Mouse (Mus musculus) heart, embryonic 12.5 days (tissue): ENCODE results near the gene Rab31. TPM values are rescaled to one million over a fixed set of nuclear protein-coding genes. Genes with fewer than 3 reads are reported as not detected.
"Not testable (repeated sequence)": the region's sequence is repeated elsewhere in the genome, so short reads cannot be mapped to it uniquely, and the experiment has no call there.

ENCODE experiments used
- ATAC-seq: fragments of 200-750 bp; cut with Nextera tagmentation; 2 replicates; pipeline ENCODE4 v1.8.0; 2017; ENCODE audit warnings: moderate TSS enrichment, moderate library complexity; ENCODE audit not compliant: insufficient number of reproducible peaks, low FRiP score
- H3K27ac ChIP-seq: fragments of 300-500 bp; sonication (generic); 2 replicates; pipeline ENCODE4 v1.5.1; 2016; ENCODE audit warnings: mild to moderate bottlenecking, moderate library complexity; ENCODE audit not compliant: poor library complexity, severe bottlenecking
- H3K27me3 ChIP-seq: fragments of 300-500 bp; sonication (generic); replicated peaks from 2 replicates; pipeline ENCODE4 v1.6.1; 2016; ENCODE audit warnings: mild to moderate bottlenecking, moderate library complexity
- H3K36me3 ChIP-seq: fragments of 300-500 bp; sonication (generic); 2 replicates; pipeline ENCODE4 v1.6.1; 2016; ENCODE audit warnings: mild to moderate bottlenecking, moderate library complexity
- H3K4me1 ChIP-seq: fragments of 300-500 bp; sonication (generic); replicated peaks from 2 replicates; pipeline ENCODE4 v1.6.1; 2016; ENCODE audit warnings: mild to moderate bottlenecking
- H3K4me2 ChIP-seq: fragments of 300-500 bp; sonication (generic); 2 replicates; pipeline ENCODE4 v1.6.1; 2016; ENCODE audit warnings: mild to moderate bottlenecking, moderate library complexity
- H3K4me3 ChIP-seq: fragments of 300-500 bp; sonication (generic); 2 replicates; pipeline ENCODE4 v1.5.1; 2016; ENCODE audit warnings: mild to moderate bottlenecking
- H3K9ac ChIP-seq: fragments of 300-500 bp; sonication (generic); 2 replicates; pipeline ENCODE4 v1.6.1; 2016; ENCODE audit warnings: mild to moderate bottlenecking, moderate library complexity
- H3K9me3 ChIP-seq: fragments of 300-500 bp; sonication (generic); replicated peaks from 2 replicates; pipeline ENCODE4 v1.6.1; 2016; ENCODE audit warnings: mild to moderate bottlenecking, moderate library complexity
- WGBS: fragments of 180-500 bp; shearing (Covaris S2); methylation state at CpG from one replicate; pipeline ENCODE4 v1.1.7; 2016; 5-methylcytosine and 5-hydroxymethylcytosine counted together
- polyA plus RNA-seq: library from polyadenylated mRNA; unstranded; fragments of >200 nt; fragmentation: Nextera tagmentation; extraction: Ambion mirVana; gene quantifications from 2 replicates; pipeline ENCODE4 v1.2.1, GENCODE M21; 2016

Gene Rab31
- polyA plus RNA-seq, 1 experiment from 2014 or later, result 31.2 TPM

- Histone ChIP-seq H3K4me3 (no peak overlapping the region), H3K9me3 (no peaks in the 10 kb centered on the region), H3K4me1 (peaks cover 11% of the 10 kb centered on the region), H3K4me2 (no peak overlapping the region), H3K9ac (no peak overlapping the region), H3K27me3 (no peaks in the 10 kb centered on the region), H3K36me3 (no peaks in the 10 kb centered on the region), H3K27ac (no peak overlapping the region)
- WGBS, result 78% methylated on average over 5 of the region's 5 CpGs
- no peak for ATAC-seq
Observed at GRCm38 (mm10) chr17:65642578-65642991, 130.0 kb downstream of the Rab31 start.

GRCm38 (mm10) chr17:65641734-65642218, 130.8 kb downstream of the Rab31 start, which contains the start of gene Txndc2:
Txndc2 (minus strand) TSS chr17:65642168.
- ATAC-seq, result no peak
- WGBS, result 78% methylated on average over 11 of the region's 11 CpGs
- no peak within 1 kb of the TSS for H3K4me3 ChIP-seq
- no peaks in the 10 kb centered on the region for H3K27me3 ChIP-seq
- H3K4me1 ChIP-seq, result peaks cover 11% of the 10 kb centered on the region
- H3K9me3 ChIP-seq, result no peaks in the 10 kb centered on the region
- no peak within 1 kb of the TSS for H3K27ac ChIP-seq
- no peak within 1 kb of the TSS for H3K4me2 ChIP-seq
- no peaks in the 10 kb centered on the region for H3K36me3 ChIP-seq
- no peak within 1 kb of the TSS for H3K9ac ChIP-seq

GRCm38 (mm10) chr17:65639144-65639543, 133.4 kb downstream of the Rab31 start:
- peaks cover 19% of the 10 kb centered on the region for H3K4me1 ChIP-seq
- H3K4me2 ChIP-seq, result no peak overlapping the region
- H3K9me3 ChIP-seq, result no peaks in the 10 kb centered on the region
- WGBS, result 92% methylated on average over 1 of the region's 1 CpGs
- H3K27me3 ChIP-seq, result no peaks in the 10 kb centered on the region
- no peak overlapping the region for H3K27ac ChIP-seq
- ATAC-seq, result no peak
- no peak overlapping the region for H3K4me3 ChIP-seq
- H3K36me3 ChIP-seq, result no peaks in the 10 kb centered on the region
- no peak overlapping the region for H3K9ac ChIP-seq

GRCm38 (mm10) chr17:65635715-65636360, 136.7 kb downstream of the Rab31 start:
- no peak overlapping the region for H3K27ac ChIP-seq
- no peak for ATAC-seq

GRCm38 (mm10) chr17:65629943-65630342, 142.6 kb downstream of the Rab31 start:
- Histone ChIP-seq H3K4me3 (no peak overlapping the region), H3K4me1 (0 out of 2 replicates have a peak, but pooled peaks cover 4% of the 10 kb centered on the region), H3K4me2 (no peak overlapping the region), H3K27ac (no peak overlapping the region), H3K9me3 (no peaks in the 10 kb centered on the region), H3K36me3 (no peaks in the 10 kb centered on the region), H3K9ac (no peak overlapping the region), H3K27me3 (no peaks in the 10 kb centered on the region)
- WGBS, result 74% methylated on average over 6 of the region's 6 CpGs
- ATAC-seq, result no peak

More at GRCm38 (mm10) chr17:65635715-65636360, 136.7 kb downstream of the Rab31 start:
- Histone ChIP-seq H3K9me3 (no peaks in the 10 kb centered on the region), H3K4me3 (no peak overlapping the region), H3K9ac (no peak overlapping the region), H3K4me1 (0 out of 2 replicates have a peak, but pooled peaks cover 8% of the 10 kb centered on the region), H3K4me2 (no peak overlapping the region), H3K36me3 (no peaks in the 10 kb centered on the region), H3K27me3 (no peaks in the 10 kb centered on the region)
- 57% methylated on average over 14 of the region's 14 CpGs for WGBS

GRCm38 (mm10) chr17:65628823-65629532, 143.6 kb downstream of the Rab31 start:
- H3K4me1 ChIP-seq, H3K4me2 ChIP-seq, ATAC-seq, H3K9ac ChIP-seq, H3K27me3 ChIP-seq, H3K9me3 ChIP-seq, H3K36me3 ChIP-seq, H3K27ac ChIP-seq, H3K4me3 ChIP-seq: not testable (repeated sequence)
- 48% methylated on average over 13 of the region's 13 CpGs for WGBS

- Histone ChIP-seq H3K9ac (no peak overlapping the region), H3K4me2 (no peak overlapping the region), H3K4me3 (no peak overlapping the region), H3K9me3 (0 out of 2 replicates have a peak, but pooled peaks cover 5% of the 10 kb centered on the region), H3K36me3 (no peaks in the 10 kb centered on the region), H3K27ac (no peak overlapping the region), H3K4me1 (no peaks in the 10 kb centered on the region), H3K27me3 (no peaks in the 10 kb centered on the region)
- ATAC-seq, result no peak
- 85% methylated on average over 6 of the region's 6 CpGs for WGBS
Observed at GRCm38 (mm10) chr17:65626301-65626700, 146.3 kb downstream of the Rab31 start.

GRCm38 (mm10) chr17:65625563-65625962, 147.0 kb downstream of the Rab31 start:
- H3K9ac ChIP-seq, result no peak overlapping the region
- no peaks in the 10 kb centered on the region for H3K36me3 ChIP-seq
- H3K4me3 ChIP-seq, result no peak overlapping the region
- no peaks in the 10 kb centered on the region for H3K4me1 ChIP-seq
- 0 out of 2 replicates have a peak, but pooled peaks cover 5% of the 10 kb centered on the region for H3K9me3 ChIP-seq
- H3K4me2 ChIP-seq, result no peak overlapping the region
- 73% methylated on average over 6 of the region's 6 CpGs for WGBS
- no peak overlapping the region for H3K27ac ChIP-seq
- H3K27me3 ChIP-seq, result no peaks in the 10 kb centered on the region
- no peak for ATAC-seq

- H3K4me2 ChIP-seq, result no peak overlapping the region
- H3K9me3 ChIP-seq, result 0 out of 2 replicates have a peak, but pooled peaks cover 5% of the 10 kb centered on the region
- no peak overlapping the region for H3K9ac ChIP-seq
- no peak overlapping the region for H3K4me3 ChIP-seq
- H3K36me3 ChIP-seq, result no peaks in the 10 kb centered on the region
- no peaks in the 10 kb centered on the region for H3K4me1 ChIP-seq
- ATAC-seq, result no peak
- no peak overlapping the region for H3K27ac ChIP-seq
- no peaks in the 10 kb centered on the region for H3K27me3 ChIP-seq
Observed at GRCm38 (mm10) chr17:65623130-65623529, 149.4 kb downstream of the Rab31 start.

- Histone ChIP-seq H3K27me3 (no peaks in the 10 kb centered on the region), H3K4me2 (no peak overlapping the region), H3K4me1 (no peaks in the 10 kb centered on the region), H3K9ac (no peak overlapping the region), H3K27ac (no peak overlapping the region), H3K9me3 (no peaks in the 10 kb centered on the region), H3K36me3 (no peaks in the 10 kb centered on the region), H3K4me3 (no peak overlapping the region)
- 91% methylated on average over 2 of the region's 2 CpGs for WGBS
- ATAC-seq, result no peak
Observed at GRCm38 (mm10) chr17:65618431-65618830, 154.1 kb downstream of the Rab31 start.

GRCm38 (mm10) chr17:65615678-65616077, 156.9 kb downstream of the Rab31 start:
- no peak overlapping the region for H3K27ac ChIP-seq
- no peak for ATAC-seq
- H3K9me3 ChIP-seq, result no peaks in the 10 kb centered on the region
- no peak overlapping the region for H3K9ac ChIP-seq
- H3K4me3 ChIP-seq, result no peak overlapping the region
- H3K4me1 ChIP-seq, result peaks cover 8% of the 10 kb centered on the region
- 52% methylated on average over 3 of the region's 3 CpGs for WGBS
- H3K27me3 ChIP-seq, result no peaks in the 10 kb centered on the region
- H3K4me2 ChIP-seq, result no peak overlapping the region
- H3K36me3 ChIP-seq, result no peaks in the 10 kb centered on the region
